Mouse (Mus musculus) embryonic facial prominence, embryonic 10.5 days (tissue): Measurements from ENCODE around the gene Emc10. TPM values are rescaled to one million over a fixed set of nuclear protein-coding genes. Genes with fewer than 3 reads are reported as not detected.

Experiments used
- DNase-seq: peaks from one replicate; pipeline ENCODE4 v3.0.0-alpha.2; 2017; ENCODE audit warnings: low spot score
- H3K27ac ChIP-seq: fragments of 300-500 bp; sonication (generic); replicated peaks from 2 replicates; pipeline ENCODE4 v1.5.1; 2016; ENCODE audit warnings: mild to moderate bottlenecking
- H3K27me3 ChIP-seq: fragments of 300-500 bp; sonication (generic); replicated peaks from 2 replicates; pipeline ENCODE4 v1.6.1; 2016; ENCODE audit warnings: low read depth, mild to moderate bottlenecking; ENCODE audit not compliant: poor library complexity, severe bottlenecking
- H3K36me3 ChIP-seq: fragments of 300-500 bp; sonication (generic); replicated peaks from 2 replicates; pipeline ENCODE4 v1.6.1; 2016; ENCODE audit warnings: mild to moderate bottlenecking, moderate library complexity
- H3K4me1 ChIP-seq: fragments of 300-500 bp; sonication (generic); 2 replicates; pipeline ENCODE4 v1.6.1; 2016
- H3K4me3 ChIP-seq: fragments of 300-500 bp; sonication (generic); 2 replicates; pipeline ENCODE4 v1.5.1; 2016; ENCODE audit warnings: mild to moderate bottlenecking, moderate library complexity
- H3K9me3 ChIP-seq: fragments of 300-500 bp; sonication (generic); 2 replicates; pipeline ENCODE4 v1.6.1; 2016; ENCODE audit warnings: mild to moderate bottlenecking
- WGBS: fragments of 180-500 bp; shearing (Covaris S2); methylation state at CpG from one replicate; pipeline ENCODE4 v1.1.7; 2016; 5-methylcytosine and 5-hydroxymethylcytosine counted together
- microRNA-seq: library from miRNA; unstranded; fragments of <30 nt; microRNA quantifications from one replicate; pipeline ENCODE4, GENCODE M21; 2017
- polyA plus RNA-seq: library from polyadenylated mRNA; unstranded; fragments of >200 nt; fragmentation: Nextera tagmentation; extraction: Ambion mirVana; gene quantifications from 2 replicates; pipeline ENCODE4 v1.2.1, GENCODE M21; 2016

Gene Emc10
- polyA plus RNA-seq, 1 experiment from 2014 or later = 82.7 TPM

DNA sequence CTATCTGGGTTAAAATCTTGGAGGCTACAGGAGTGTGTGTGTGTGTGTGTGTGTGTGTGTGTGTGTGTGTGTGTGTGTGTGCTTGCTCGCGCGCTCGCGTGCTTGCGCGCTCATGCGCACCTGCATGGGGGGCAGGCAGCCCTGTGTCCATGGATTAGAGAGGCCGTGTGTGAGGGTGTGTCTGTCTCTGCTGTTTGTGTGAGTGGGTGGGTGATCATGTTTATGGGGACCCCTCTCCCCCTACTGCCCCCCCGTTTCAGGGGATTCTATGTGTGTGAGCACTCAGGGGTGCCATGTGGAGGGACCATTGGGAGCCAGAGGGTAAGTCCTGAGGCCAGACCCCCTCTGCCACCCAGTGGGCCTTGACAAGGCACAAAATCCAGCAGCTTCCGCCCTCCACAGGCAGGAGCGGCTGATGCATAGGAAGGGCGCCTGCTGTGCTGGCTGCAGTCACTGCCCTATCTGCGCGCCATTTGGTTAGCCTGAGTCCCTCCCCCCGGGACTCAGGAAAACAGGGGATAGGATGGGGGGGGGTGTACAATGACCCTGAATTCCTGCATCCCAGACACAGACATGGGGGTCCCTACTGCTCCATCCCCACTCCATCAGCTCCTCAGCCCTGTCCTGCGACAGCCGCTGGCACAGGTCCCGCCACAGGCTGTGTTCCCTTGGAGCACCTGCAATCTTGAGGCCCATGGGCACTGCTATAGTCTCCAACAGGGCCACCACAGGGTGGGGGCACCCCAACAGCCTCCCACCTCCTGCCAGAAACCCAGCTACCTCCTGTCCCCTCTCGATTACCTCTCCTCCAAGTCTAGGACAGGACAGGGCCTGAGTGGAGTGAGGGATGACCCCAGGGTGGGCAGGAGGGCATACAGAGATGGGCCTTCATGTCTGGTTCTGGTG is 52.8 kb downstream of the Emc10 start:
- H3K27ac ChIP-seq = peak overlapping the region; percentile 88
- peak overlapping the region; percentile 58 for H3K4me3 ChIP-seq
- 7% methylated on average over 20 of the region's 20 CpGs for WGBS
- H3K27me3 ChIP-seq = peaks cover 91% of the 10 kb centered on the region
- peak; percentile 47 for DNase-seq
- H3K4me1 ChIP-seq = peaks cover 40% of the 10 kb centered on the region
- H3K36me3 ChIP-seq = peaks cover 17% of the 10 kb centered on the region; the same call in 1 of the 2 replicates
- H3K9me3 ChIP-seq = no peaks in the 10 kb centered on the region

DNA sequence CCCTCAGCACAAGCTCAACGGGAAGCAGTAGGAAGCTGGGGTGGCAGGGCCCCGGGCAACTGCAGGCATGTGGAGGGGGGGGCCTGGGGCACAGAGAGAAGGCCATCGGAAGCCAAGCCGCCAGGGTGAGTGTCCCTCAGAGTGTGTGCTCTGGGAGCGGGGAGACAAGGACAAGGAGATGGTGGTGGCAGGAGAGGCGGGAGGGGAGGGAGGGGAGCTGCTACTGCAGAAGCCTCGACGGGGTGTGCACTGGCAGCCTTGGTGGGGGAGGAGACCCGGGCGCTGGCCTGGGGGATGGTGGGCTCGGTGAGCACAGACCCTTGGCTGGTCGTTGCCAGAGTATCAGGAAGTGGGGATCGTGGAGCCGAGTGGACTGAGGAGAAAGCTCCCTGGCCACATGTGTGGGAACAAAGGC is 53.9 kb downstream of the Emc10 start:
- DNase-seq = peak; percentile 65
- Histone ChIP-seq H3K4me3 (peak overlapping the region; percentile 58), H3K27ac (peak overlapping the region; percentile 88), H3K36me3 (peaks cover 17% of the 10 kb centered on the region; the same call in 1 of the 2 replicates), H3K4me1 (peaks cover 40% of the 10 kb centered on the region), H3K9me3 (no peaks in the 10 kb centered on the region), H3K27me3 (peaks cover 95% of the 10 kb centered on the region)
- WGBS = 2% methylated on average over 14 of the region's 14 CpGs

DNA sequence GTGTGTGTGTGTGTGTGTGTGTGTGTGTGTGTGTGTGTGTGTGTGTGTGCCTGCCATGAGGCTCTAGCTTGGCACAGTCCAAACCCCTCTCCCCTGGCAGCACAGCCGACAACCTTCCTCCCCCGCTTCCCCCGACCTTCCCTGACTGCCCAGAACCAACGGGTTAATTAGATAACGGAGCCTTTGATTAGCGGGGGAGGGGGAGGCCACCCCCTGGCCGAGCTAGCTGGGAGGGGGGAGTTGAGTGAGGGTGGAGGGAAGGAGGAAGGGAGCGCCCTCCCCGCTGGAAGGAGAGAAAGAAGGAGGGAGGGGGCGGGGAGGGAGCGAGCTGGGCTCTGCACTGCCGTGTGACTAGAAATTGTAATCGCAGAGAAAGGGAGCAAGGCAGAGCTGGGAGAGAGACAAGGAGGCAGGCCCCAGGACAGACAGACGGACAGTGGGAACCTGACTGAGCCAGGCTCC is 54.6 kb downstream of the Emc10 start:
- Histone ChIP-seq H3K36me3 (peaks cover 17% of the 10 kb centered on the region; the same call in 1 of the 2 replicates), H3K4me3 (peak overlapping the region; percentile 58), H3K27ac (peak overlapping the region; percentile 88), H3K27me3 (peaks cover 93% of the 10 kb centered on the region), H3K9me3 (no peaks in the 10 kb centered on the region), H3K4me1 (peaks cover 40% of the 10 kb centered on the region)
- 1% methylated on average over 14 of the region's 14 CpGs for WGBS
- peak; percentile 57 for DNase-seq

DNA sequence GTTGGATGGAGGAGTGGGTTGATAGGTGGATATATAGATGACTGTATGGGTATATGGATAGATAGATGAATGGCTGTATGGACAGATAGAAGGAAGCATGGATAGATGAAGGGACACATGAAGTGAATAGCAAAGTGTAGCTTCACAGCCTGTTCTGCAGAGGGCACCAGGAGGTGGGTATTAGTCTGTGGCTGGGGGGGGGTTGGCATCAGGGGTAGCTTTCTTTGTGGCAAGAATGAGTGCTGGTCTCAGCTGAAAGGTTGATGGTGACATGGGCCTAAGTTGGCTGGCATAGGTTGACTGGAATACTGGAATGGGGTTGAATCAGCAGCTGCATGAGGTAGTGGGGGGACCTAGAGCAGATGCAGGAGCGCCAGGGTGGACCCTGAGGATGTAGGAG is 55.1 kb downstream of the Emc10 start:
- DNase-seq = no peak
- H3K4me1 ChIP-seq = peaks cover 40% of the 10 kb centered on the region
- peak overlapping the region; percentile 58 for H3K4me3 ChIP-seq
- WGBS = 21% methylated on average over 1 of the region's 1 CpGs
- H3K36me3 ChIP-seq = peaks cover 15% of the 10 kb centered on the region; the same call in 1 of the 2 replicates
- H3K9me3 ChIP-seq = no peaks in the 10 kb centered on the region
- peak overlapping the region; percentile 88; the same call in 1 of the 2 replicates for H3K27ac ChIP-seq
- H3K27me3 ChIP-seq = peaks cover 89% of the 10 kb centered on the region

DNA sequence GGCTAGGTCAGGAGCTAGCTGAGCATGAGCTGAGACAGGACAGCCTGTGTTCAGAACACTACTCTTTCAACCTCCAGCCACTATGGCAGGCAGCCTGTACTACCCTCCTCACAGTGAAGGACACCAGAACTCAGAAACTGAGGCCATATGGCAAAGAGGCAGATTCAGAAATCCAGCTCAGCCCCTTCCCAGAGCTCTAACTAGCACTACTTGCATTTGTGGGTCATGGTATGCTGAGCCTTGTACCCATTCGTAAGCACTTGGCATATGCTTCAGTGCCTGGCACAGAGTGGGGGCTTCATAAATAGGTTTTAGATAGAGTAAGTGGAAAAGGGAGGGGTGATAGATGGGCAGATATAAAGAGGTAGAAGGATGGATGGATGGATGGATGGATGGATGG is 55.9 kb downstream of the Emc10 start:
- peaks cover 8% of the 10 kb centered on the region; the same call in 1 of the 2 replicates for H3K36me3 ChIP-seq
- H3K27ac ChIP-seq = no peak overlapping the region
- WGBS = 94% methylated on average over 1 of the region's 1 CpGs
- H3K4me3 ChIP-seq = no peak overlapping the region
- no peaks in the 10 kb centered on the region for H3K9me3 ChIP-seq
- peaks cover 38% of the 10 kb centered on the region for H3K4me1 ChIP-seq
- DNase-seq = no peak
- H3K27me3 ChIP-seq = peaks cover 88% of the 10 kb centered on the region

Small RNA genes within 50 kb of the gene (microRNA-seq; reads per million reads assigned to microRNA genes)
- not detected for gene Mir7052
- not detected for gene Mir7053

Other genes with a start within 250 kb of the Emc10 start
- 1.1 TPM in 2 replicates for gene 1700028J19Rik, start 249.8 kb downstream of the Emc10 start, polyA plus RNA-seq
- gene 2410002F23Rik, start 249.8 kb downstream of the Emc10 start, polyA plus RNA-seq = 197 and 214 TPM in 2 replicates
- gene Acp4, start 239.2 kb downstream of the Emc10 start, polyA plus RNA-seq = 0.16 TPM in 1 of 2 replicates, not detected in the other
- gene Gm15517, start 235.1 kb downstream of the Emc10 start, polyA plus RNA-seq = not detected in 2 replicates
- gene Clec11a, start 189.6 kb downstream of the Emc10 start, polyA plus RNA-seq = 1.5 and 1.8 TPM in 2 replicates
- gene Shank1, start 186.3 kb downstream of the Emc10 start, polyA plus RNA-seq = 0.80 and 0.97 TPM in 2 replicates
- gene Syt3, start 112.4 kb downstream of the Emc10 start, polyA plus RNA-seq = 1.8 and 2.4 TPM in 2 replicates
- gene 1700008O03Rik, start 110.7 kb downstream of the Emc10 start, polyA plus RNA-seq = 1.1 and 1.9 TPM in 2 replicates
- gene Lrrc4b, start 67.5 kb downstream of the Emc10 start, polyA plus RNA-seq = 0.68 and 1.1 TPM in 2 replicates
- 0.64 TPM in 1 of 2 replicates, not detected in the other for gene Aspdh, start 31.1 kb downstream of the Emc10 start, polyA plus RNA-seq
- gene Josd2, start 28.5 kb downstream of the Emc10 start, polyA plus RNA-seq = 80.3 and 85.1 TPM in 2 replicates
- 13.5 and 14.4 TPM in 2 replicates for gene Fam71e1, start 52 bp upstream of the Emc10 start, polyA plus RNA-seq
- gene Mybpc2, start 28.1 kb upstream of the Emc10 start, polyA plus RNA-seq = 0.04 and 0.08 TPM in 2 replicates
- not detected in 2 replicates for gene Spib, start 35.5 kb upstream of the Emc10 start, polyA plus RNA-seq
- gene Pold1, start 52.3 kb upstream of the Emc10 start, polyA plus RNA-seq = 164 and 171 TPM in 2 replicates
- gene Nr1h2, start 57.4 kb upstream of the Emc10 start, polyA plus RNA-seq = 75.0 and 77.6 TPM in 2 replicates
- 0.78 and 0.88 TPM in 2 replicates for gene Napsa, start 75.9 kb upstream of the Emc10 start, polyA plus RNA-seq
- gene Kcnc3, start 94.1 kb upstream of the Emc10 start, polyA plus RNA-seq = 0.44 and 0.63 TPM in 2 replicates
- 2.7 and 4.3 TPM in 2 replicates for gene Myh14, start 174.3 kb upstream of the Emc10 start, polyA plus RNA-seq
- not detected in 2 replicates for gene Izumo2, start 212.2 kb upstream of the Emc10 start, polyA plus RNA-seq